Mouse (Mus musculus): ENCODE results near the gene Hyal3.

DNA sequence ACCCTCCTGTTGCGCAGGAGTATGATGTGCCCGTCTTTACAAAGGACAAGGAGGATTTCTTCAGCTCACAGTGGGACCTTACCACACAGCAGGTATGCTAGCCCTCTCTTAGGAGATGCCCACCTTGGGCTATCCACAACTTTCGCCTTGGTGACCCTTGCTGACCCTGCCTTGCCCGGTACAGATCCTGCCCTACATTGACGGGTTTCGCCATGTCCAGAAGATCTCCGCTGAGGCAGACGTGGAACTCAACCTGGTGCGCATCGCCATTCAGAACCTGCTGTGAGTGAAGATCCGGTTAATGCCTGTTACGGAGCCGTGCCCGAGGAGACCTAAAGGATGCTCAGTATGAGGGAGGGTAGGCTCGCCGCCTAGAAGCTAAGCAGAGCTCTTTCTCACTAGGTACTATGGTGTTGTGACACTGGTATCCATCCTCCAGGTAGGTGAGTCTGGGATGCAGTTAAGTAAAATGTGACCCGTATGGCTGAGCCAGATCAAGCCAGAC lies 36.4 kb upstream of the Hyal3 start:
- TF ChIP-seq CTCF (IDR thresholded peaks at IDR 0.05; ENCODE audit: low read depth) (no peak), EP300 (IDR thresholded peaks at IDR 0.05; ENCODE audit: low read depth) (no peak)

Measured in liver, postnatal 0 days (tissue).